Mouse (Mus musculus) c-Kit-positive CD71-negative TER-119-negative erythroid progenitor cells, embryonic 14.5 days (primary cell): ENCODE data around the gene Mon1a.

Source experiments
- DNase-seq: peaks from one replicate; pipeline ENCODE4 v3.0.0-alpha.2; 2013; ENCODE audit warnings: low read depth

Gene Mon1a

GRCm38 (mm10) chr9:107908410-107909158, 20.6 kb downstream of the Mon1a start:
- no peak for DNase-seq

- DNase-seq: no peak
Observed at GRCm38 (mm10) chr9:107910025-107910769, 22.2 kb downstream of the Mon1a start.

GRCm38 (mm10) chr9:107914764-107915420, 26.9 kb downstream of the Mon1a start:
- DNase-seq: no peak

GRCm38 (mm10) chr9:107917895-107918608, 30.1 kb downstream of the Mon1a start:
- DNase-seq: no peak

- DNase-seq: no peak
Observed at GRCm38 (mm10) chr9:107918884-107919283, 30.9 kb downstream of the Mon1a start.

GRCm38 (mm10) chr9:107919441-107919840, 31.5 kb downstream of the Mon1a start:
- DNase-seq: no peak

GRCm38 (mm10) chr9:107923021-107923420, 35.1 kb downstream of the Mon1a start:
- peak; percentile 50 for DNase-seq

- no peak for DNase-seq
Observed at GRCm38 (mm10) chr9:107923956-107924355, 36.0 kb downstream of the Mon1a start.

GRCm38 (mm10) chr9:107925251-107925650, 37.3 kb downstream of the Mon1a start:
- DNase-seq: no peak

- DNase-seq: no peak
Observed at GRCm38 (mm10) chr9:107926920-107927420, 39.0 kb downstream of the Mon1a start.

- DNase-seq: no peak
Observed at GRCm38 (mm10) chr9:107927749-107928148, 39.8 kb downstream of the Mon1a start.

- no peak for DNase-seq
Observed at GRCm38 (mm10) chr9:107928169-107928568, 40.2 kb downstream of the Mon1a start, which contains the start of gene Actl11. Actl11 (plus strand) TSS chr9:107928469.

GRCm38 (mm10) chr9:107932221-107932620, 44.3 kb downstream of the Mon1a start:
- no peak for DNase-seq

- DNase-seq: no peak
Observed at GRCm38 (mm10) chr9:107934146-107934545, 46.2 kb downstream of the Mon1a start.

GRCm38 (mm10) chr9:107935374-107935773, 47.4 kb downstream of the Mon1a start, which contains the start of gene Camkv:
Camkv (plus strand) TSS chr9:107935674.
- DNase-seq: no peak

GRCm38 (mm10) chr9:107935790-107936214, 47.9 kb downstream of the Mon1a start:
- no peak for DNase-seq

GRCm38 (mm10) chr9:107936215-107936822, 48.4 kb downstream of the Mon1a start:
- DNase-seq: no peak

GRCm38 (mm10) chr9:107936831-107937230, 48.9 kb downstream of the Mon1a start:
- DNase-seq: no peak

- no peak for DNase-seq
Observed at GRCm38 (mm10) chr9:107947241-107948194, 59.6 kb downstream of the Mon1a start.
